Mouse (Mus musculus): ENCODE measurements around the gene Pan2.

GRCm38 (mm10) chr10:128258953-128259352 lies 44.2 kb upstream of the Pan2 start:
- TF ChIP-seq POLR2A (IDR thresholded peaks at IDR 0.05; ENCODE audit: low read depth, low read length) (no peak), CTCF (IDR thresholded peaks at IDR 0.05; ENCODE audit: extremely low read depth, insufficient read depth, insufficient read length, insufficient replicate concordance) (no peak)
